Mouse (Mus musculus) thymus, postnatal 25 days (tissue): Measurements from ENCODE around the gene Sycp2.

ENCODE experiments used
- DNase-seq: peaks from one replicate; pipeline ENCODE4 v3.0.0; 2022

The Sycp2 gene

DNA sequence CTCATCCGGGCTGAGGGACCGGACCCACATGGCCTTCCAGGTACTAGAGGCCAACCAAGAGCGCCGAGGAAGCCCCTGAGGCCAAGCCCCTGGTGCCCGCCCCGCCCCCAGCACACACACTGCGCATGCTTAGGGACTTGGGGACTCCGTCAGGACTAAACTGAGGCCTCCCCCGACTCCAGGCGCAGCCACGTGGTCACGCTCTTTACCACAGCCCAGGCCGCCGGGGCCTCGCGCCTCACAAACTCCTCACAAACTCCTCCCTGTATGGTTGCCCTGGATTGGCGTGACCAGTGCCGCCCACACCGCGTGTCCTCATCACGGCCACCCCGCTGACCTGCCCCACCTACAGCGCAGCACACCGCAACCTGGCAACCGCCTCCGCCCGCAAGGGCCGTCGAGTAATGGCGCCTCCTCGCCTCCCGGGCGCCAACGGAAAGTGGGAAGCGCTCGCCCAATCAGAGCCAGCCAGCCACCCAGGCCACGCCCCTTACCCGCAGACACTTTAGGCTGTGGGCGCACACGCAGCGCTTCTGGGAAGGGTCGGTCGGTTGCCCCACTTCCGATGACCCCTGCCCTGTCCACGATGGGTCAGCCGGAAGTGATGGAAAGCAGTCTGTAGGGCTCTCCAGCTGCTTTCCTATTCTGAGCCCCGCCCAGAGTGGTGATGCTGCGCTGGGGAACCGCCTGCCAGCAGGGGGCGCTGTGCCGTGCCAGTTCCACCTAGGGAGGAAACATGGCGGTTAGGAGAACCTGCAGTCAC, at the start of gene Sycp2:
Sycp2 (minus strand) TSS at position 633 of the 763 bp plus-strand sequence.
- no peak for DNase-seq

DNA sequence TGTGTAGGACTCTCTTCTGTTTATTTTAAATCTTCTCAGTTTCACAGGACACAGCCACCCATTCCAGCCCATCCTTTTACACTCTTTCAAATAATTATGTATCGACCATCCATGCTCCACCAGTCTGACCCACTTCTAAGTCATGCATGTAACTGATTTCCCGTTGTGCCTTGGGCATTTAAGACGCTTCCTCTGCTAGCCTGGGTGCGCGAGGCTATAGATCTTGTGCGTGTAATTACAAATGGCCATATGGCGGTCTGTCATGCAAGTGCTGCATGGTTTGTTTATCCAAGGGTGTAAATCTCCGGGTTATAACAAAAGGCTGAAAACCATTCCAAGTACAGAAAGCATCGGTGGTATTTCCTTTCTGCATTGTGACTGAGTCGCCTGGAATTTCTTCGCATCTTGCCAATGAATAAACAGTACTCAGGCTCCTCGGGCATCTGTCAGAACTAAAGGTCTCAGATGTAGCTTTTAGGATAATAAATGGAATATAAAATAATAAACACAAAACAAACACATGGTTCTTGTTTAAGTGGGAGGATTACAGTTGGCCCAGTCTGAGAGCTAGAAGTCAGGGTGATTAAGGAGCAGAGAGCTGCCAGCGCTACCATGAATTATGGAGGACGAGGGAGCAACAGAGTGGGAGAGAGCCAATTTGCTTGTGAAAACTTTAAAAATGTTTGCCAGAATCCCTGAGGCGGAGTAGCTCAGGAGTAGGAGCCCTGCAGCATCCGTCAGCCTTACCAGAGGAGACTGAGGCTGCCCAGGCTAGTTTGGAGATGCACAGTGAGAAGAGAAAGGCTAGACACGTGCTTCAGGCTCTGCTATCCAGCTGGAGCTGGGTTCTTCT, 47.4 kb upstream of the Sycp2 start:
- DNase-seq = no peak

DNA sequence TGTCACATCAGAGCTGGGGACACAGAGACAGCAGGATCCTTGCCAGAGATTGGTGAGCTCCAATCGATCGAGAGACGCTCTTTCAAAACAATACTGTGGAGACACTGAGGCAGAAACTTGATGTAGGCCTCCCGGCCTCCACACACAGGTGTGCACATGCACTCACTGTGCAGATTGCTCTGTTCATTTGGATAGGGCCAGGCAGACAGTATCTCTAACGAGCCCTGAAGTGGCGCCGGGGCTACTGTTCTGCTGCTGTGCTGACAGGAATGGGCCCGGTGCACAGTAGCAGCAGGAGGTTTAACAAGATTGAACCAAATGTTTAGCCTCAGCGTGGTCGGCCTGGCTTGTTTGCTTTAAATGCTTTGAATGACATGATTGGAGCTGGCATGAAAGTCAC, 43.5 kb upstream of the Sycp2 start:
- DNase-seq = no peak

DNA sequence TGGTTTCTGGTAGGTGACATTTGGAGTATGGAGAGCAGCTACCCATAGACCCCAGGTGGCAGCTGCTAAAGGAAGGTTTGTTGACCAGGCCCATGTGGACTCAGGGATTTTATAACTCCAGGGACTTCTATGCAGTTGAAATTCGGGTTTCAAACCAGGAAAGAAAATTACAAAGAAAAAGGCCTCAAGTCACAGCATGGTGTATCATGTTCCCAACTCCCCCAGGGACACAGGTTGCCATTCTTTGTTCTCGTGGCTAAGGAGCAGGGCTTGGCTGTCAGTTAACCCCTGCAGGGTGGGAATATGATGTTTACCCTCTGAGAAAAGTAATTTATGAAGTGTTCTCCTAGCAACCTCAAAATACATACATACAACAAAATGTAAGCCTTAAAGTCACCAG, 42.8 kb upstream of the Sycp2 start:
- no peak for DNase-seq

DNA sequence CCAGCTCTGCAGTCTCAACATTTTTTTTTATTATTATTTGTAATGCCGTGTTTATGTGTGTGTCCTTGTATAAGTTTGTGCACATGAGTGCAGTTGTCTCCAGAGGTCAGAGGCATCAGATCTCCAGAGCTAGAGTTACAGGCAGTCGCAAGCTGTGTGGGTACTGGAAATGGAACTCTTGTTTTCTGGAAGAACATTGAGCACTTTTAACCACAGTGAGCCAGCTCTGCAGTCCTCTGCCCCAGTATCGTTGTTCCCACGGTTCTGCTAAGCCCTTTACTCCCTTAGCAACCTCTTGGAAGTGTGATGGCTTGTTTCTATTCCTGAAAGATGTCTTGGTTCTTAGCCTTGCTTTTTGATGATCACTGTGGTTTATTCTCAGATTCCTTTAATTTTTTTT, 41.9 kb upstream of the Sycp2 start:
- no peak for DNase-seq

DNA sequence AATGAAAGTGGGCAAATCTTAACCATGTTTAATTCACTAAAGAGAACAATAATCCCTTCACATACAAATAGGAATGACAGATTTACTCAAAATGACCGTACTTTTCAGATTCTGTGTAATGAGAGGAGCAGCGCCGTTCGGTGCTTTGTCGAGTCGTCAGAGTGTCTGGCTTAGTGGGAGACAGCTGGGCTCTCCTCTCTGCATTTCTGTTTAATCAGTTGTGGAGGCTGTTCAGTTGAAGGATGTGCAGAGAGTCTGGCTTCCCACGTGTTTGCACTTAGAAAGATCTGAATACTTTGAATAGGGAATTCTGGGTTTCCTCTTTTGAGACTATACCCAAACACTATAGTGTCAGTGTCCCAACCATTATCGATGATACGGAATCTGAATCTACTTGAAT, 29.8 kb upstream of the Sycp2 start:
- DNase-seq = no peak

DNA sequence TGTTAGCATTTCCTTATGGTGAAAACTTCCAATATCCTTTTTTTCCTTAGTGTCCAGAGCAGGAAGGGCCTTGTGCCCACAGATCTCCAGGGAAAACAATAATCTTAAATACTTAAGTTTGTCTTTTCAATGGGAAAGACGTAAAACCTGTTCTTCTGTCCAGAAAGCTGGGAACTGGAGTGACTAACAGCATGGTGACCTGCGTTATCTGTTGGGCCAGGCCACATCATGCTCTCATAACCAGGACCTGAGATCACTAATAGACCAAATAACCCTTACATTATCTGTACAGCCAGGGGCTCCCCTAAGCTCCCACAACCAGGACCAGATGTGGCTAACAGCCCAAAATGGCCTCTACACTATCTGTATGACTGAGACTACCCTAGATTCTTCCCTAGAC, 26.4 kb upstream of the Sycp2 start:
- no peak for DNase-seq

DNA sequence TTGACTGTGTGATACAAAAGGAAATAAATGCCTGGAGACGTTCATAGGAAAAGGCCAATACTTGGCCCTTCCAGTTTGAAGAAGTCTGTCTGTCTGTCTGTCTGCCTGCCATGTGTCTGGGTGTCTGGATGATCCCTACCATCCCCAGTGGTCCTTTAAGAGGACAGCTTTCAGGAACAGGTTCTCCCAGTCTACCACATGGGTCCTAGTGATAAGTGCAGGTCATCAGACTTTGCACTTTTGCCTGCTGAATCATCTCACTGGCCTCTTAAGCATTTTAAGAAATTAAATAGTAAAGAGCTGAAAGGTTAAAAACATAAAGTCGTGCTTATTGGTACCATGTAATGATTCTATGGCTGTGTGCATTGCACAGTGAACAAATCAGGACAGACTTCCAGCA, 26.0 kb upstream of the Sycp2 start:
- no peak for DNase-seq

DNA sequence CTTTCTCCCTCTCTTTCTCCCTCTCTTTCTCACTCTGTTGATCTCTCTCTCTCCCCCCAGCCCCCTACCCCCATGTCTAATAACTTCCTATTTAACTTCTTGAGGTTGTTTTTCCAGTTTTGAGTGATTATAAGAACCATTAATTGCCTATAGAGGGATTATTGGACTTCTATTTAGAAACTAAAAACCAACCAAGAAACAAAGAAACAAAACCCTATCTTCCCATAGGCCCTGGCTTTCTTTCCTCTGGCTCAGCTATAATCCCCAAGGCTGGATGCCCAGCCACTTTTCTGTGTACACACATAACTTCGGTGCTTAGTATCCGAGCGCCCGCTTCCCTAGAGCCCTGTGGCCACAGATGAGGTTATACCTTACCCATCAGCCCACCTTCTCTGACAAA, 22.7 kb upstream of the Sycp2 start, which contains the start of gene Cdh26:
Cdh26 (plus strand) TSS at position 301 of the 400 bp plus-strand sequence.
- no peak for DNase-seq

DNA sequence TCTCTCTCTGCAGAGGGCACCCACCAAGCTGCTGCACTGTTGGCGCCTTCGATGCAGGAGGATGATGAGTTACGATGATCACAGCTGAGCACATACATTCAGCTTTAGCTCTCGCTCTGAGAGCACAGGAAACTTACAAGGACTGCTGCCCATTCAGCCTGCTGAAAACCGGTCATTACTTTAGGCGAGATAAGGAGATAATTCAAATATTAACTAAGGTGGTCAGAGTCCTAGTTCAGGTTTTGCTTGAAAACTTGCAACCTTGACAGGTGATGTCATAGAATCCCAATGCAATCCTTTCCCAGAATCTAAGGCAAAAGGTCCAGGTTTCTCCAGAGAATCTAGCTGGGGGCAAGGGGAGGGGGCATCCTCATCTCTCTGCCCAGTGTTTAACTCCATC, 21.9 kb upstream of the Sycp2 start:
- DNase-seq = no peak

DNA sequence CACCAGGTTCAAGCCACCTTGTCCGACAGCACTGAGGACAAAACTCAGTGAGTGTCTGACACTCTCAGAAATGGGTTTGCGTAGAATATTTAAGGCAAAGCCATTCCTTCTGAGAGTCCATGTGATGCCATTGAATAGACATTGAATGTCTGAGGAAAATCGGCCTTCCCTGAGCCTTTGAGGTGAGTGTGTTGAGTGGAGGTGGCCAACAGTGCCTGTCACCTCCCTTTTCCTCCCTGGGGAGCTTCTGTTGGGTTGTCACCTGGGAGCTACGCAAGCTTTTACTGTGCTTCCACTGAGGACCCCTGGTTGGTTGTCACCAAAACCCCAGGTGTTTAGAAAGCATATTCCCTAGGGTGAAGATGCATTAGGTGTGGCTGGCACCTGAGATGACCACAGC, 21.2 kb upstream of the Sycp2 start:
- no peak for DNase-seq

DNA sequence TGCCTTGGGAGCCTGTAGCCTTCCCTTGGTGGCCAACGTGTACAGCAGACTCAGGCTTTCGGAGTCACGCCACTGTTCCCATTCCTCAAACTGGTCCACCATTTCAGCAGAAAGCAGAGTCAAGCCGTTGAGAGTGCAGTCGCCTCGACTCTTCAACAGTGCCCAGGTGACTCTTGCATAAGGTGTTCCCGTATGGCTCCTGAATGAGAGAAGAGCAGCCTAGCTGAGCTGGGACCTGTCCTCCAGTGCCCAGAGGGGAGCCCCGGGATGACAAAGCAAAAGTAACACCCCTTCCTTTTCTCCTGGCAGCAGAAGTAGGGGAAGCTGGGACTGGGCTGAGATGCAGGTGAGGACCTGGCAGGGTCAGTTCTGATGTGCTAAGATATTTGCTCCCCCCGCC, 20.7 kb upstream of the Sycp2 start:
- no peak for DNase-seq

DNA sequence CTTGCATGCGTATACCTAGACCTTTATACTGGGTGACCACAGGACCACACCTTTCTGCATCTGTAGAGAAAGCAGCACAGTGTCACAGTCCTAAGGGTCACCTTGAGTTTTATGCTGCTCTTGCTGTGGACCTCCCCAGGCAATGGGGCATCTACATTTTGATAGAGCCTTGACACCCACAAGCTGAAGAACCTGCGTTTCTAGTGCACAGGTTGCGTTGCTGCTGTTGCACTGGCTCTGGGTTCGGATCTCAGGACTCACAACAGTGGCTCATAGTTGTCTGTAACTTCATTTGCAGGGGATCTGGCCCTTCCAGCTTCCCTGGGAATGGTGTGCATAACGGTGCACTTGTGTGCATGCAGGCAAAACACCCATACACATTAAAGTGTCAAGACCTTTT, 19.7 kb upstream of the Sycp2 start:
- DNase-seq = no peak

DNA sequence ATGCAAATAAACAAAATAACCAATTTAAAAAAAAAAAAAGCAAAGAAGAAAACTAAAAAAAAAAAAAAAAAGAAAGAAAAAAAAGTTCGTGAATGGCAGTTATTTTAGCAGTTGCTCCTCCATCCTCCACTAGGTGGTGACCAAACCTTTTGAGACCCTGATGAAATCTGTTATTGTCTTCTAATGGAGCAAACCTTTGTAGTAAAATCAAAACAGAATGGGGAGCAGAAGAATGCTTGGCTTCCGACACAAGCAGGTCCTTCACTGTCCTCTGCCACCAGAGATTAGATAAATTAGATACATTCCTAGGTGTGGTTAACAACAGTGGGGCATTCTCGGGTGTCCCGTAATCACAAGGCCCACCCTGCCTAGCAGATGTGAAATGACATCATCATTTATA, 18.7 kb upstream of the Sycp2 start:
- DNase-seq = no peak

DNA sequence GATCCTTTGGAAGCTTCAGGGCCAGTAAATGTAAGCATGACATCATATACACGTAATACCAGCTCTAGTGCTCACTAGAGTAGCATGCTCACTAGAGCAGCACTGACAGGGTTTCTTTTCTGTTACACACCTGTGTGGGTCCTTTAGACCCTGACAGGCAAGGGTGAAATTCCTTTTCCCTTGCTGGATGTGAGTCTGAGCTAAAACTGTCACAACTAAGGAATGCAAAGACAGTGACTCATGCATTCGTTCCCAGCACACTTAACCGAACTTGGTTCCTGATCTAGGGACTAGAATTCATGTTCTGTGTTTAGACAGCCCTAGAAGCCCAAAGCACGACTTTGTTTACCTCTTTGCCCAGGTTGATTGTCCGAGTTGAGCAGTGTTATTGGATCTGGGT, 15.7 kb upstream of the Sycp2 start:
- DNase-seq = no peak

DNA sequence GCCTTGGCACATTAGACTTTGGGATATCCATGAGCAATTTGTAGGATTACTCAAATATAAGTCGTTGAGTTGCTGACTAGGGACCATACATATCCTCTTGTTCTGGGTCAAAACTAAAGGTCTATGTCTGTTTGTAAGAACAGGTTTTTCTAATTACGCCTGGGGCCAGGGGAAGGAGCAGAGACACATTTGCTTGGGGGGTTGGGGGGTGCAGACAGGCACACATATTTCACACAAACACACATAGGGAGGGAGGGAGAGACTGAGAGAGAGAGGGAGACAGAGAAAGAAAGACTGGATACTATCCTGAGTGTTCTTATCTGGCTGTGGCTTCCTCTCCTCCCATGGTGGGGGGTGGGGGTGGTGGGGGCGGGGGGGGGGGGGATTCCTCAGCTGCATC, 14.7 kb upstream of the Sycp2 start:
- DNase-seq = no peak

DNA sequence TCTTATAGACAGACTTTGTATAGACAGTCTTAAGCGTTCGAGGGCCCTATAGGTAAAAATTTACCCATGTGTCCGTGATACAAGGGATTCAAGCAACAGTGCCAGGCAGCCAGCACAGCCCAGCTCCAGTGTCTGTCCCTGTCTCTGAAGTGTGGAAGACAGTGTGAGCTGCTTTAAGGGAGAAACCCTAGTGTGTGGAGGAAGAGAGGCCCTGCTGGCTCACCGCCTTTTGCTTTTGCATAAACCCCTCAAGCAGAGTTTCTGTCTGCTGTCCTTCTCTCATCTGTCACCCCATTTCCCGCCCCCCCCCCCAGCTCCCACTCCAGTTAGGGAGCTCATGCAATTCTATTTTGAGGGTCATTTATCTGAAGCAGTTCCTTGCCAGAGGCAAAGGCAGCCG, 14.1 kb upstream of the Sycp2 start:
- no peak for DNase-seq

DNA sequence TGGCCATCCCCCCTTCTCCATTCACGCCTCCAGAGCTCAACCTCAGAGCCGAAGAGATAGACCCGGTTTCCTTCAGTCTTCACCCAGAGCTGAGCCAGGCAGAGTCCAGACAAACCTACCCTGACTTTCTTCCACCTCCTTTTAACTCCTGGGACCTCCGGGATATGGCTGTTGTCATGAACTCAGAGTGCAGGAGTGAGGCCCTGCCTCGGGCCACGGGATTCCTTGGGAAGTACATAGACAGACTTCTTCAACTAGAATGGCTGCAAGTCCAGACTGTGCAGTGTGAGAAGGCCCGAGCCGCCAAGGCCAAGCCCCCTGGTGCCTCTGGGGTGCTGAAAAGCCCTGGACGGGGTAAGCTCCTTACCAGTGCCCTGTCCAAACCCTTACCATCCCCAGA, 13.1 kb upstream of the Sycp2 start:
- DNase-seq = no peak

DNA sequence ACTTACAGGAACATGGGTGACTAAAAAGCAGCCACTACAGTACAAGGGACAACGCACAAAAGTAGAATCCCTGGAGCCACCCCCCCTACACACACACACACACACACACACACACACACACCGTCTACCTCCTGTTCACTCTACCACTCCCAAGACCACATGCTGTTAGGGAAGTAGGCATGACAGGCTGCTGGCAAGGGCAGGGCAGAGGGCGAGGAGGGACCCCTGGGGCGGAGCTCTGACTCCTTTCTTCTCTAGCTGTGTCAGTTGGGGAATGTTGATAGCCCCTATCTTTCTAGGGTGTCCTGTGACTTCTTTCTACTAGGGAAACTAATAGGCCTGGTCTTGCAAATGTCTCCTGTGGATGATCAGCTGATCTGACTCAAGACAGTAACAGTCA, 9.5 kb upstream of the Sycp2 start:
- DNase-seq = no peak

DNA sequence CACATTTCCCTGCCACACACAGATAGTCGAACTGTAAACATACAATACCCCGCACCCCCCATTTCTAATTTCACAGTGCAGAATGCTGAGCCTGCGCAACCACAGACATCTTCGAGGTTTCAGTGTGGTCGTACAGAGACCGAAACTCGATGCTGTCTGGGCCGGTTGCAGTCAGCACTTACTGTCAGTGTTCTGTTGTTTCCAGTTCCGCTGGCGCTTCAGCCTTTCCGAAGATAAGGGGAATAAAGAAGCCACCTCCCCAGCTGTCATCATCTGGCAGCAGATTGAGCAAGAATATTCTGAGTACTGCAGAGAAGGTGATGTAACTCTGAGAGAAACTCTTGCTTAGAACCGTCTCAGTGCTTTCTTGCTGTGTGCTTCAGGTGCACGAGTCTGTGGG, 8.9 kb upstream of the Sycp2 start:
- DNase-seq = no peak

DNA sequence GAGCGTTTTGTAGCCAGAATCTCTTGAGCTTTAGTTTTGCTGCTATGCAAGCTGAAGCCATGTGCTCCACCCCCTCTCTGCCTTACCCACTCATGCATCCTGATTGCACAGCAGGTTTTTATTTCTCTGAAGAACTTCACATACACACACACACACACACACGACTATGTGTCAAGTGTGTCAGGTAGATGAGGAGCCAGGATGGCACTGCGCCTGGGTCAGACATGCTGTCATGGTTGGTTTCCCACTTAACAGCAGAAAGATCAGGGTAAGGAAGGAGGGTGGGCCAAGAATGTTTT, 7.6 kb upstream of the Sycp2 start:
- DNase-seq = no peak

DNA sequence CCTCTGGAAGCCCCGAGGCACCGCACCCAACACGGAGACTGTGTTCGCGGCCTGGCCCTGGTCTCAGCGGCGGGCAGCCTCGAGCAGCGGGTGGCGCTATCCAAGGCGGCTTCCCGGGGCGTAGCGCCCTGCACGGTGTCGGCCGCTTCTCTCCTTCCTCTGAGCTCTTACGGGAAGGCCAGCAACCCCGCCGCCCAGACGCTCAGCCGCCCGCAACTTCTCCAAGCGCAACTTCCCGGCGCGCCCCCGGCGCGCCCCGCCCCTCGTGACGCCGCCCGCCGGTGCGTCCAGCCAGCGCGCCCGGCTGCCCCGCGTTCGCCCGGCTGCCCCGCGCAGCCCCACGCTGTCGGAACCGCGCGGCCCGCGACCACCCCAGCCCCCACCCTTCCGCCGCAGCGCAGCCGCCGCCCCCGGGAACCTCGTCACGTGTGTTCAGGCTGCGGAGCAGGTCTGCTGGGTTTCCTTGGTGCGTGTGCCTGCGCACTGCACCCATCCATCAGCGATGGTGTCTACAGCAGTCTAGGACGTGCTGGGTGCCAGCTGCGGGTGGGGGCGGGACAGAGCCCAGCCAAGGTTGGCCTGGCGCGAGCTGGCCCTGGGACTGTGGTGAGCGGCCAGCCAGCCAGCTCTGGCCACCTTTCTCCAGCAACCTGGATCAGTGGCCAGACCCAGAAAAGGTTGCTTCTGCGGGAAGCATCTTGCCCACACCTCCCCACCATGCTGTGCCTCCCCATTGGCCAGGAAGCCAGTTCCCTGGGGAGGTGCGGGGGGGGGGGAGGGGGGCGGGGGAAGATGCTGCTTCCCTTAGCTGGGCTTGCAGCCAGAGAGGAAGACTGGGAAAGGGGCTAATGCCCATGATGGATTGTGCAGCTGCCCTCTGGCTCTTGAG, 7.0 kb upstream of the Sycp2 start, which contains the start of the genes Ppp1r3d and Fam217b:
Ppp1r3d (minus strand) TSS at position 212 of the 889 bp plus-strand sequence.
Fam217b (plus strand) TSS at position 264 of the 889 bp plus-strand sequence.
- no peak for DNase-seq

DNA sequence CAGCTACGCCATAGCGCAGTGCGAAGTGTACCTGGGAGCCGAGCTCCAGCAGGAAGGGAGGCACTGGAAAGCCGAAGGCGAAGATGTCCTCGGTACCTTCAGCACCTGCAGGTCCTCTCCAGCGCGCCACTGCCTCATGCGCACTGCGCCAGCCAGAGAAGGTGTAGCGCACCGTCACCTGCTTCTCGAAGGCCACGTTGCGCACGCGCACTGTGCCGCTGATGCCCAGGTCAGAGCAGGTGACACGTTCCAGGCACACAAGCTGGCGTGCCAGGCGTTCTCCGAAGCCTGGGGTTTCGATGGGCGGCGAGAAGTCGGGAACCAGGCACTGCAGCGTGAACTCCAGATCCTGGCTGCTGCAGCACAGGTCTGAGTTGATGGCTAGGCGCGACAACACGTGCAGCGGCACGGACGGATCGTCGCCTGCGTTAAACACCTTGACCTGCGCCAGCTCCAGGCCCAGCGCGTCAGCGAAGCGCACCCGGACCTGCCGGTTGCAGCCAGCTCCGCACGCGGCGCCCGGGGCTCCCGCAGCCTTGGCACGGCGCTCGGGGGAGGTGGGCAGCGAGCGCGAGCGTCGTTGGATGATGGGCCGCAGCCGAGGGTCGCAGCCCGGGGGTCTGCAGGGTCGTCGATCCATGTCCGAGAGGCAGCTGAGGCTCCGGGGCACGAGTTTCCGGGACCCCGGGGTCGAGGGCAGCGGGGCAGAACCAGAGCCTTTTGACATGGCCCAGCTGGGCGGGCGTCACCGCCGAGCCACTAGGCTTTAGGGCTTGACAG, 6.2 kb upstream of the Sycp2 start:
- DNase-seq = no peak
